Mouse (Mus musculus): ENCODE data around the gene Lmod3. TPM values are rescaled to one million over a fixed set of nuclear protein-coding genes. Genes with fewer than 3 reads are reported as not detected.

The Lmod3 gene
- 0.09 TPM in 1 of 2 replicates, not detected in the other for polyA plus RNA-seq (2015; fragmentation: Nextera tagmentation; extraction: Ambion mirVana)

DNA sequence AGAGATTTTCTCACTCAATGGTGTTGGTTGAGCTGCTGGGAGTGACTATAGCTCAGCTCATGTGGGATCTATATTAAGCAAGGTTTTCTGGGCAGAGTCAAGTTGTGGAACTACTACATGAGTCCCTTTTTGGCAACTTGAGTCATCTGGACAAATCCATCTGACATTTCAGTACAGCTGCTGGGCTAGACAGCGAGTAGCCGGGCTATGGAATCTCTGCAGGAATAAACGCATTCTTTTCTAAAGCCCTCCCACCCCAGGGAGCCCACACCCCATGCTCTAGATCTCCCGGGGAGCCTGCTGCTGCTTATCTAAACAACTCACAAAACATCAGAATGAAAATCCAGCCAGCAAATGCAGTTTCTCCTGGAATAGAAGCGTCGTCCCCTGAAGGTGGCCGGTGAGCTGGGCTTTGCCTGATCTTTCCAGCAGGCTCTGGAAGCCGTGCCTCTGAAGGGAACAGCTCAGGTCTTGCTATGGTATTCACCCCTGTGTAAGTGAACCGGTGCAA is at the start of gene Lmod3:
Lmod3 (minus strand) TSS at position 49 of the 511 bp plus-strand sequence.
- no peak within 1 kb of the TSS for H3K27ac ChIP-seq (ENCODE audit: low read length)
- no peaks in the 10 kb centered on the region for H3K27me3 ChIP-seq (ENCODE audit: control insufficient read depth, insufficient read depth, low read depth, low read length)
- no peak within 1 kb of the TSS for H3K4me2 ChIP-seq (ENCODE audit: low read length)
- H3K36me3 ChIP-seq (ENCODE audit: control insufficient read depth, insufficient read depth, low read length), result no peaks in the 10 kb centered on the region
- no peak for ATAC-seq
- H3K4me1 ChIP-seq (ENCODE audit: control insufficient read depth, insufficient read depth, low read length), result no peaks in the 10 kb centered on the region
- 26% methylated on average over 9 of the region's 9 CpGs for WGBS
- H3K9ac ChIP-seq (ENCODE audit: low read depth, low read length), result no peak within 1 kb of the TSS
- no peak within 1 kb of the TSS for H3K4me3 ChIP-seq (ENCODE audit: low read depth, low read length)
- H3K9me3 ChIP-seq (replicated peaks; ENCODE audit: control insufficient read depth, low read length, poor library complexity, severe bottlenecking), result no peaks in the 10 kb centered on the region

DNA sequence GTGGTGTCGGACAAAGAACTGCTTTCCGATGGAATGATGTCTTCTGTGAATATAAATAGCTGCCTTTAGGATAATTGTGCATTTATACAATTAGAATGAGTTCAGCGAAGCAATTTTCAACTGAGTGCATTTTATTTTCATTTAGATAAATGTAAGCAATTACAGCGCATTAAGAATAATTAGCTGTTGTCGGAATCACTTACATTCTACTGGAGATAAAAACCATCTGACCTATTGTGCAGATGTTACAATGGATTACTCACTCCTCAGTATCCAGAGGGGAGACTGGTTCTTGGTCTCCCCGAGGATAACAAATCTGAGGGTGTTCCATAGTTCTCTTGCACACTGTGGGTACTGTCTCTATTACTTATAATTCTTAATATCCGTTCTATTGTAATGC is 49.7 kb upstream of the Lmod3 start:
- no peak overlapping the region for H3K4me2 ChIP-seq (ENCODE audit: low read length)
- H3K36me3 ChIP-seq (ENCODE audit: control insufficient read depth, insufficient read depth, low read length), result peaks cover 16% of the 10 kb centered on the region
- WGBS, result 75% methylated on average over 7 of the region's 7 CpGs
- no peak overlapping the region for H3K4me3 ChIP-seq (ENCODE audit: low read depth, low read length)
- H3K27ac ChIP-seq (ENCODE audit: low read length), result no peak overlapping the region
- no peak overlapping the region for H3K9ac ChIP-seq (ENCODE audit: low read depth, low read length)
- ATAC-seq, result no peak
- 0 out of 2 replicates have a peak, but pooled peaks cover 4% of the 10 kb centered on the region for H3K4me1 ChIP-seq (ENCODE audit: control insufficient read depth, insufficient read depth, low read length)
- no peaks in the 10 kb centered on the region for H3K9me3 ChIP-seq (replicated peaks; ENCODE audit: control insufficient read depth, low read length, poor library complexity, severe bottlenecking)
- no peaks in the 10 kb centered on the region for H3K27me3 ChIP-seq (ENCODE audit: control insufficient read depth, insufficient read depth, low read depth, low read length)

DNA sequence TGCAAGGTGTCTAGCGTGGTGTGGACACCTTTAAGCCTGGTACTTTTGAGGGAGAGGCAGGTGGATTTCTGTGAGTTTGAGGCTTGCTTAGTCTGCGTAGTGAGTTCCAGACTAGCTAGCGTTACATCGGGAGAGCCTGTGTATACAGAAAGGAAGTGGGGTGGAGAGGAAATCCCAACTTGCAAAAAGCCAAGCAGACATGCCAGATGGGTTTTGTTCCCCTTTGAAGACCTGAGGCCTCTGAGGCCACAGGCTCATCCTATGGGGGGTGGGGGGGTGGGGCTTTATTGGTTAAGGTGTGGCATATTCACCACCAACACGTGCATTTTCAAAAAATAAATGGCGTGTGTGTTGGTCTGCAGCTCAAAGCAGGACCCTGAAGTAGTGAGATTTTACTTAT is 48.1 kb upstream of the Lmod3 start:
- H3K4me3 ChIP-seq (ENCODE audit: low read depth, low read length), result no peak overlapping the region
- H3K9me3 ChIP-seq (replicated peaks; ENCODE audit: control insufficient read depth, low read length, poor library complexity, severe bottlenecking), result no peaks in the 10 kb centered on the region
- H3K4me2 ChIP-seq (ENCODE audit: low read length), result no peak overlapping the region
- no peak overlapping the region for H3K27ac ChIP-seq (ENCODE audit: low read length)
- H3K27me3 ChIP-seq (ENCODE audit: control insufficient read depth, insufficient read depth, low read depth, low read length), result no peaks in the 10 kb centered on the region
- H3K4me1 ChIP-seq (ENCODE audit: control insufficient read depth, insufficient read depth, low read length), result 0 out of 2 replicates have a peak, but pooled peaks cover 4% of the 10 kb centered on the region
- no peak overlapping the region for H3K9ac ChIP-seq (ENCODE audit: low read depth, low read length)
- ATAC-seq, result no peak
- WGBS, result 95% methylated on average over 6 of the region's 6 CpGs
- H3K36me3 ChIP-seq (ENCODE audit: control insufficient read depth, insufficient read depth, low read length), result peaks cover 14% of the 10 kb centered on the region

DNA sequence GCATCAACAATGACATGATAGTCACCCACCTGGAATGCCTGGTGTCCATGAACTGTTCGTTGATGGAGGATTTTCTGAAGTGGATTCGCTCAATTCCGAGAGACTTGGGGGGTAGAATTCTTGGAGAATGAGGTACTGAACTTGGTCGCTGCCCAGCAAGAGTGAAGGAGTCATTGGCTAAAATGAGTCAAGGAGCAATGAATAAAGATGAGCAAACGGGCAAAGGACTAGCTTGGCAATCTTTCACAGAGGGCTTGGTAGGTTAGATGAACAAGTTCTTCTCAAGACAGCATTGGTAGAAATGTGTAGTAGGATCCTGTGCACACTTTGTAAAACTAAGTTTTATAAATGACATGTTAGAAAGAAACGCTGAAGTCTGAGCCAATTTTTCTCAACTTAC is 47.6 kb upstream of the Lmod3 start:
- Histone ChIP-seq H3K9me3 (replicated peaks; ENCODE audit: control insufficient read depth, low read length, poor library complexity, severe bottlenecking) (no peaks in the 10 kb centered on the region), H3K4me3 (ENCODE audit: low read depth, low read length) (no peak overlapping the region), H3K4me2 (ENCODE audit: low read length) (no peak overlapping the region), H3K4me1 (ENCODE audit: control insufficient read depth, insufficient read depth, low read length) (0 out of 2 replicates have a peak, but pooled peaks cover 2% of the 10 kb centered on the region), H3K27me3 (ENCODE audit: control insufficient read depth, insufficient read depth, low read depth, low read length) (no peaks in the 10 kb centered on the region), H3K9ac (ENCODE audit: low read depth, low read length) (no peak overlapping the region), H3K36me3 (ENCODE audit: control insufficient read depth, insufficient read depth, low read length) (peaks cover 17% of the 10 kb centered on the region), H3K27ac (ENCODE audit: low read length) (no peak overlapping the region)
- ATAC-seq, result no peak
- 94% methylated on average over 6 of the region's 6 CpGs for WGBS

DNA sequence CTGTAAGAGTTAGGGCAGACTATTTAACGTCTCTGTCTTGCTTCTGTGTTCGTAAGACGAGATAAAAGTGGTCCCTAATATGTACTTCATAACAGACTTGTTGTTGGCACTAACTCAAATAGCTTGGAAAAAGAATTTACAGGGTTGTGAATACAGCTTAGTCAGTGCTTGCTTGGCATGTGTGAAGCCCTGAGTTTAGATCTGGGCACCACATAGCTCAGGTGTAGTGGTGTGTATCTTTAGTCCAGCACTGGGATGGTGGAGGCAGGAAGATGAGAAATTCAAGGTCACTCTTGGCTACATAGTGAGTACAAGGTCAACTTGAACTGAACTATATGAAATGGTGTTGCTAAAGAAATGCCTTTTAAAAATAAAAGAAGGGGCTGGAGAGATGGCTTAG is 44.6 kb upstream of the Lmod3 start:
- peaks cover 11% of the 10 kb centered on the region for H3K36me3 ChIP-seq (ENCODE audit: control insufficient read depth, insufficient read depth, low read length)

DNA sequence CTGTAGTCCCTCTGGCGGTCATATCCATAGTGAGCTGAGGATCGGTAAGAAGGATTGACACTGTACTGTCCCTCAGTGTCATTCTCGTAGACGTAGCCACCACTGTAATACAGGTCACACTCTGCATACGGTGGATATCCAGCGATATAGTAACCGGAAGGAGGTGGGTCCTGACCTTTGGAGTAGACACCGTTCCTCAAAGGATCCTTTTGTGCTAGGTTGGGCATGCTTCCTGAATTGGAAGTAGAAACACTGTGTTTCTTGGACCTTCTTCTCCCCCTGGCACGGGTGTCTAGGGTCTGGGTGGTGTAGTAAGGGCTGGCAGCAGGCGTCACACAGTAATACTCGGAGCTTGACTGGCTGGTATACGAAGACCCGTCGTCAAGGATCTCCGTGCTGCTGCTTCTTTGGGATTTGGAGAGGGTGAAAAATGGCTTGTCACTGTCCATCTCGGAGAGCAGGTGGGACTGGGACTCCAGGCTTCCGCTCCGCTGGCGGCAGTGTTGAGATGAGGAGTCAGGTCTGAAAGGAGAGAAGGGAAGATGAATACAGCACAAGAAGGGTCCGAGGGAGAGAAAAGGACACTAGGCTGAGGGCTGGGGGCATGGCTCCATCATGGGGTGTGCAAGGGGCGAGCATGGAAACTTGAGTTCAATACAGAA is 43.4 kb upstream of the Lmod3 start:
- no peak overlapping the region for H3K9ac ChIP-seq (ENCODE audit: low read depth, low read length)
- no peaks in the 10 kb centered on the region for H3K27me3 ChIP-seq (ENCODE audit: control insufficient read depth, insufficient read depth, low read depth, low read length)
- no peaks in the 10 kb centered on the region for H3K4me1 ChIP-seq (ENCODE audit: control insufficient read depth, insufficient read depth, low read length)
- H3K9me3 ChIP-seq (replicated peaks; ENCODE audit: control insufficient read depth, low read length, poor library complexity, severe bottlenecking), result no peaks in the 10 kb centered on the region
- no peak overlapping the region for H3K27ac ChIP-seq (ENCODE audit: low read length)
- ATAC-seq, result no peak
- H3K4me3 ChIP-seq (ENCODE audit: low read depth, low read length), result no peak overlapping the region
- no peak overlapping the region for H3K4me2 ChIP-seq (ENCODE audit: low read length)
- H3K36me3 ChIP-seq (ENCODE audit: control insufficient read depth, insufficient read depth, low read length), result peaks cover 11% of the 10 kb centered on the region
- 96% methylated on average over 21 of the region's 21 CpGs for WGBS

More for the DNA sequence above, 44.6 kb upstream of the Lmod3 start:
- Histone ChIP-seq H3K4me3 (ENCODE audit: low read depth, low read length) (no peak overlapping the region), H3K9ac (ENCODE audit: low read depth, low read length) (no peak overlapping the region), H3K27ac (ENCODE audit: low read length) (no peak overlapping the region), H3K9me3 (replicated peaks; ENCODE audit: control insufficient read depth, low read length, poor library complexity, severe bottlenecking) (no peaks in the 10 kb centered on the region), H3K27me3 (ENCODE audit: control insufficient read depth, insufficient read depth, low read depth, low read length) (no peaks in the 10 kb centered on the region), H3K4me1 (ENCODE audit: control insufficient read depth, insufficient read depth, low read length) (no peaks in the 10 kb centered on the region), H3K4me2 (ENCODE audit: low read length) (no peak overlapping the region)
- ATAC-seq, result no peak
- 92% methylated on average over 3 of the region's 3 CpGs for WGBS

DNA sequence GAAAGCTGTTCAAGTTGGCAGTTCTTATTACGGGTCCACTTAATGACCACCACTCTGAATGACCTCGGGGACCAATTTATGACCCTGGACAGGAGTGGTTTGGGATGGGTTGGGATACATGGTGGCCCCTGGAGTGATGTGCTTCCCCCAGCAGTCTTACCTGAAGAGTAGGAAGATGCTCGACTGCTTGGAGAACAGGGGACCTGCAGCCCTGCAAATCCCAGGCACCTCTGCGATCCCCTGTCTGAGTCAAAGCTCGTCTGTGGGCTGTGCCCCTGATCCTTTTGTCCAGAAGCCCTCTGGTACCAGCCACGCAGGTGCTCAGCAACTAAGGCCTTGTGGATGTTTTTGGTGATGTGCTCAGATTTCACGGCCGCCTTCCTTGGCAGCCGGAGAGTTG is 42.9 kb upstream of the Lmod3 start:
- Histone ChIP-seq H3K27ac (ENCODE audit: low read length) (no peak overlapping the region), H3K4me3 (ENCODE audit: low read depth, low read length) (no peak overlapping the region), H3K36me3 (ENCODE audit: control insufficient read depth, insufficient read depth, low read length) (peaks cover 11% of the 10 kb centered on the region), H3K27me3 (ENCODE audit: control insufficient read depth, insufficient read depth, low read depth, low read length) (no peaks in the 10 kb centered on the region), H3K4me2 (ENCODE audit: low read length) (no peak overlapping the region), H3K9me3 (replicated peaks; ENCODE audit: control insufficient read depth, low read length, poor library complexity, severe bottlenecking) (no peaks in the 10 kb centered on the region), H3K4me1 (ENCODE audit: control insufficient read depth, insufficient read depth, low read length) (no peaks in the 10 kb centered on the region), H3K9ac (ENCODE audit: low read depth, low read length) (no peak overlapping the region)
- no peak for ATAC-seq
- WGBS, result 94% methylated on average over 9 of the region's 9 CpGs

DNA sequence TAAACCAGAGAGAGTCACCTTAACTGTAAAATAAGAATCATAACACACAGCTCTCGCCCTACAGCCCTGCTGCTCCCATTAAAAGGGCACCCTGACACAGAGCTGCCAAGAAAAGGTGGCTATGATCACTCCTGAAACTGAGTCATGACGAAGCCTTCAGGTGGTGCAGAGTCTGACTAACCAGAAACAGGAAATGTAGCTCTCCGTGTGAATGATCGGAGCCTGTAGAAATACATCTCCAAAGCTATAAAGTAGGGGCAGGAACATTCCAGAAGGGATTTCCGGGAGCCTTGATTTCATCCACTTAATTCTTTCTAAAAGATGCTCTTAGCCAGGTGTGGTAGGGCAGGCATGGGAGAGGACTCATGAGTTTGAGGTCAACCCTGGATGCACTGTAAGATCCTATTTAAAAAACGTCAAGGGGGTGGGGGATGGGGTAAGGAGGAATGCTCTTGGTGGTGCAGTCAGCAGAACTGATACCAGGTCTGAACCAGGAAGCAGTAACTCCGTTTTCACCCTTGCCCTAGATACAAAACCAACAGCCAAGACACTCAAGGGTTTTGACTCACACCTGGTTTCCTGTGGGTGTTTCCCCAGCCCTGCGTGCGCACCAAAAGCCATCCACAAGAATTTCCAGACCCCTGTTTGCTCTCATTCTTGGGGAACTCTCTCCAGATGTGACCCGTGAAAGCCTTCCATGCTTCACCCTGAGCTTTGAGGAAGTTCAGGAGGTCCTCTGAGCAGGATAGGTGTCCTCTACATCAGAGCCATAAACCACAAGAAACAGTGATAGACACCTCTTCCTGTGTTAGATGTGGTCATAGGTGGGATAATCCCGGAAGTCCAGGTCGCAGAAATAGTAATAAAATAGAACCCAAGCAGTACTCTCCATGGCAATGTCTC is 41.4 kb upstream of the Lmod3 start:
- no peaks in the 10 kb centered on the region for H3K9me3 ChIP-seq (replicated peaks; ENCODE audit: control insufficient read depth, low read length, poor library complexity, severe bottlenecking)
- H3K27me3 ChIP-seq (ENCODE audit: control insufficient read depth, insufficient read depth, low read depth, low read length), result no peaks in the 10 kb centered on the region
- WGBS, result 92% methylated on average over 12 of the region's 12 CpGs
- H3K9ac ChIP-seq (ENCODE audit: low read depth, low read length), result no peak overlapping the region
- no peak overlapping the region for H3K4me2 ChIP-seq (ENCODE audit: low read length)
- no peak overlapping the region for H3K27ac ChIP-seq (ENCODE audit: low read length)
- no peaks in the 10 kb centered on the region for H3K4me1 ChIP-seq (ENCODE audit: control insufficient read depth, insufficient read depth, low read length)
- peaks cover 11% of the 10 kb centered on the region for H3K36me3 ChIP-seq (ENCODE audit: control insufficient read depth, insufficient read depth, low read length)
- no peak for ATAC-seq
- no peak overlapping the region for H3K4me3 ChIP-seq (ENCODE audit: low read depth, low read length)

DNA sequence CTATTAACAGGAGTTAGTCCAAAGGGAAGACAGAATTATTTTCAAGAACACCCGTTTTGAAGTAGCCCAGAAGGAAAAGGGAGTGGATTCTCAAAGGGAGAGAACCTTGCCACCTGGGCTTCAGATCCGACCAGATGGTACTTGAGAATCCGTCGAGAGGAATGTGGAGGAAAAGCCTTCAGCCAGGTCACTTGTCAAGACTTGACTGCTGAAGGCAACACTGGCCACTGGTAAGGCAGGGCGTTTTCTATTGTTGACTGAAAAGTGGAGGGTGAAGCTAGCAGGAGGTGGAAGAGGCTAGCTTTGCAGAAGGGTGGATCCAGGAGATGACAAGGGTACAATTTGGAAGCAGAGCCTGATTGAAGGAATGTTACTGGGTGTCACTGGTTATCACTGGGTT is 40.3 kb upstream of the Lmod3 start:
- no peaks in the 10 kb centered on the region for H3K9me3 ChIP-seq (replicated peaks; ENCODE audit: control insufficient read depth, low read length, poor library complexity, severe bottlenecking)
- H3K36me3 ChIP-seq (ENCODE audit: control insufficient read depth, insufficient read depth, low read length), result peaks cover 8% of the 10 kb centered on the region
- ATAC-seq, result no peak
- H3K4me3 ChIP-seq (ENCODE audit: low read depth, low read length), result no peak overlapping the region
- H3K27me3 ChIP-seq (ENCODE audit: control insufficient read depth, insufficient read depth, low read depth, low read length), result no peaks in the 10 kb centered on the region
- H3K4me2 ChIP-seq (ENCODE audit: low read length), result no peak overlapping the region
- 82% methylated on average over 5 of the region's 5 CpGs for WGBS
- no peak overlapping the region for H3K27ac ChIP-seq (ENCODE audit: low read length)
- no peaks in the 10 kb centered on the region for H3K4me1 ChIP-seq (ENCODE audit: control insufficient read depth, insufficient read depth, low read length)
- no peak overlapping the region for H3K9ac ChIP-seq (ENCODE audit: low read depth, low read length)
